Mouse (Mus musculus): ENCODE results near the gene Dnali1.
A peak's percentile ranks its signal among the peaks of the same experiment; 100 is the strongest.

Gene Dnali1

GRCm38 (mm10) chr4:125034341-125034740, 31.2 kb downstream of the Dnali1 start:
- no peak for DNase-seq (ENCODE audit: low spot score in 2 of 2)

DNA sequence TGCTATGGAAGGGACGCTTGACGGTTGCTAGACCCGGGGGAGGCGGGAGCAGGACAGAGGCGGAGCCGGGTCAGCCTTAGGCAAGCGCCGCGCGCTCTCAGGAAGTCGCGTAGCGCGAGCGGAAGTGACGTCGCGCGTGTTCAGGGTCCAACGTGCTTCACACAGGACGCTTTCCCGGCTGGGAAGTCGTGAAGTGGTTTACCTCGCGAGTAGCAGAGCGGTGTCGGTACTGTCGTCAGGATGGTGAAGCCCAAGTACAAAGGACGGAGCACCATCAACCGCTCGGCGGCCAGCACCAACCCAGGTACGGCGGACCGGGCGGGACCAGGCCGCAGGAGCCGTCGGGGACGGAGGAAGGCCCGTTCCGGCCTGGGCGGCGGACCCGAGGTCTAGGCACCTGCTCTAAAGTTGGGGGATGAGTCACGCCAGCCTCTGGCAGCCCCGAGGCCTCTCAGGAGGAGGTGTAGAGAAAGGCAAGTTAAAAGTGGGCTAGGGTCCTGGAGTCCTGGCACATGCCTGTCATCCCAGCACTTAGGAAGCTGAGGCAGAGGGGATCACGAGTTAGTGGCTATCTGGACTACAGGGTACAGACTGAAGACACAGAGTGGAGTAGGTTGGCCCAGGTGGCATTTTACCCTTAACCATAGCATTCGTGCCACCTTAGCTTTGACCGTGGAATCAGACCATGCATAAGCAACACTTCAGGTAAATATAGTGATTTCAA, 35.5 kb downstream of the Dnali1 start:
- DNase-seq (ENCODE audit: low spot score in 2 of 2) = peak; percentile 83 to 87

- no peak for DNase-seq (ENCODE audit: low spot score in 2 of 2)
Measured at GRCm38 (mm10) chr4:125020780-125021538, 44.5 kb downstream of the Dnali1 start.

DNA sequence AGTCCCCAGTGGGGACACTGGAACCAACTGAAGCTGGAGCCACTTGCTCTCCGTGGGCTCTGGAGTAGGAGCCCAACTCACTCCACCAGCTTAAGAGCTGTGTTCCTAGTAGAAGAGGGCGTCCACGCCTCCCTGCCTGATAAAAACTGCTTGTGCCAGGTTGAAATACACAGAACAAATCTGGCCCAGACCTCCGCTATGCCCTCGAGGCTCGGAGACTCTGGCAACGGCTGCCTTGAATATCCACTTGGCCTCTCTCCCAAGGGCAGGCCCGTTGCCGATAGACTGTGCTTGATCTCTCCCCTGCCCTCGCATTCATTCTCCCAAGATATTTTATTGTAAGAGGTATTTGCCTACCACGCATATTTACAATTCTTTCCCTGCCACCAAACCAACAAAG, 48.1 kb downstream of the Dnali1 start:
- DNase-seq (ENCODE audit: low spot score in 2 of 2) = no peak

- no peak for DNase-seq (ENCODE audit: low spot score in 2 of 2)
Measured at GRCm38 (mm10) chr4:125015806-125016635, 49.5 kb downstream of the Dnali1 start, which contains the start of gene Gnl2. Gnl2 (plus strand) TSS chr4:125016585.

- no peak for DNase-seq (ENCODE audit: low spot score in 2 of 2)
Measured at GRCm38 (mm10) chr4:125008712-125009111, 56.8 kb downstream of the Dnali1 start.

- DNase-seq (ENCODE audit: low spot score in 2 of 2) = no peak
Measured at GRCm38 (mm10) chr4:125008220-125008619, 57.3 kb downstream of the Dnali1 start.

DNA sequence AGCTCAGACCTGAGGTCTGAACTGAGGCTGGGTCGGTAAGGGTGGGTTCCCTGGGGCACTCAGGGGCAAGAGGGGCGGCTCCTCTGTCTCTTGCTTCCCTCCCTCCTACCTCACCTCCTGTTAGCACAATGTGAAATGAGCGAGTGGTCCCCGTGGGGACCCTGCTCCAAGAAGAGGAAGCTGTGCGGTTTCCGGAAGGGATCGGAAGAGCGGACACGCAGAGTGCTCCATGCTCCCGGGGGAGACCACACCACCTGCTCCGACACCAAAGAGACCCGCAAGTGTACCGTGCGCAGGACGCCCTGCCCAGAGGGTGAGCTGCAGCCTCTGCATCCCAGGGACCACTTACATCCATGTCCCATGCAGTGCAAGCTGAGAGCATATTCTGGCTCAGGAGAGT, 58.0 kb downstream of the Dnali1 start:
- no peak for DNase-seq (ENCODE audit: low spot score in 2 of 2)
